Mouse (Mus musculus) inflammation-experienced regulatory T-cells, adult 16 weeks (primary cell): ENCODE measurements around the gene Medag. TPM values are rescaled to one million over a fixed set of nuclear protein-coding genes. Genes with fewer than 3 reads are reported as not detected.

Source experiments
- polyA plus RNA-seq: library from polyadenylated mRNA; unstranded; fragments of 100-300 nt; shearing (Covaris generic); gene quantifications from one replicate; pipeline ENCODE4 v1.2.1, GENCODE M21; 2017

Medag gene
- 2.9 TPM for polyA plus RNA-seq

DNA sequence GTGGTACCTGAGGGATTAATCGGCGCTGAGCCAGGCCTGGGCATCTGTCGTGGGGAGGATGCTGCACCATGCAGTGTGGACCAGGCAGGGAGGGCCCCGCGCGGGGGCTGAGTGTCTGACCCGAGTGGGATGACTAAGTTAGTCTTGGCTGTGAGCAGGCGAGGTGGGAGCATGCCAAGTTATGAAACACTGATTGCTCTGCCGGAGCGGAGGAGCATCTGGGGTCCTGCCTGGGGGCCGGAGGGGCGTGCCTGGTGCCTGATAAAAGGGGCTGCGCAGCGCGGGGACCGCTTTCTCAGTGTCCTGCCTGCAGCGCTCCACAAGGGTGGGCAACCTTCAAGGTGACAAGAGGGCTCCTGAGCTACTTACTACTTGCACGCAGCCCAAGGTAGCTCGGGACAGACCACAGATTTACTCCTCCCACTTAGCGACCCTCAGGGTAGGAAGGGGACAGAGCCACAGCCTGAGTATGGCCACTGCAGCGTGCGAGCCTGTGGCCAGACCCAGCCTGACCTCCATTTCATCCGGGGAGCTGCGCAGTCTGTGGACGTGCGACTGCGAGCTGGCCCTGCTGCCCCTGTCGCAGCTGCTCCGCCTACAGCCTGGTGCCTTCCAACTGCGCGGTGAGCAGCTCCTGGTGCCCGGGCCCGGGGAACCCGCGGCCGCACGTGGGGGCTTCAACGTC lies at the start of gene Medag:
TSS of gene Medag (plus strand) at position 241 of the 685 bp plus-strand sequence.

DNA sequence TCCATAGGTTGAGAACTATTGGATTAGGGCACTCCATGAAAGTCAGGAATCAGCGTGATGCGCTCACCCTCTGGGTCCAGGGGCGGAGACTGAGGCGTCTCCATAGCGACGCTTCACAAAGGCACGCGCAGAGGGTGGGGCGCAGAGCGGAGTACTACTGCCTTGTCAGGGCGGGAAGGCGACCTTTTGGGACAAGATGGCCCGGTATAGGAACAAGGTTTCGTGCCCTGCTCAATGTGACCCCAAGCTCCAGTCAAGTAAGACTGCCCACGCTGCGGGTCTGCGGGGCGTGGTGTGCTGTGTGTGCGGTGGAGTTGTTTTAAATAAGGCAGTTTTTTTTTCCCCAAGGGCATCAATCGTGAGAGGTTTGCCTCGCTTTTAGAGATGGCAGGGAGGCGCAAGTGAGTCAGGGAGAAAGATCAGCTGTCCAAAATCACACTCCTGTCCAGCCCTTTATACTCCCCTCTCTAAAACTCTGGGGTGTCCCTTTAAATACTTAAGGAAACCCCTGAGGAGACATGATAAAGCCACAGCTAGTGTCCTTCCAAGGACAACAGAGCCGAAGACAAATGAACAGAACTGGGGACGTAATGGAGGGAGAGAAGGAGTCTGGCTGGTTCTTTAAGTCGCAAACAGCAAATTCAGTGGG lies 28.1 kb downstream of the Medag start, which contains the start of gene Tex26:
TSS of gene Tex26 (plus strand) at position 130 of the 649 bp plus-strand sequence.

Other genes starting within 250 kb of the Medag start
- gene Uspl1, start 227.4 kb upstream of the Medag start, polyA plus RNA-seq: 61.6 TPM
- gene Hmgb1, start 227.3 kb upstream of the Medag start, polyA plus RNA-seq: 230 TPM
- 0.93 TPM for gene Alox5ap, start 147.0 kb upstream of the Medag start, polyA plus RNA-seq
- not detected for gene Tex26, start 27.9 kb downstream of the Medag start, polyA plus RNA-seq
- gene Wdr95, start 116.9 kb downstream of the Medag start, polyA plus RNA-seq: not detected
- 95.9 TPM for gene Hsph1, start 224.6 kb downstream of the Medag start, polyA plus RNA-seq